Comparison of ENCODE assay signal across 9 mouse cellular contexts in genomic region chr1:81301661-81302060, GRCm38 (mm10).
DNase-seq lines count a peak whose midpoint lies in the region; ATAC-seq lines count a peak whose summit lies in the region.
"Had no signal": no experiment of that assay in that cellular context is flagged by ENCODE, and none has a peak within 500 bp of the region (broad histone marks: within the 10 kb centered on the region; RNA-seq: fewer than 3 reads in every experiment).

No protein-coding gene starts in this region.

- H3K27me3 ChIP-seq in limb, embryonic 10.5 days (ENCODE audit: low read depth, poor library complexity, severe bottlenecking), result no peaks in the 10 kb centered on the region
- H3K27me3 ChIP-seq: limb, embryonic 15.5 days had no signal

- no peak overlapping the region for H3K27ac ChIP-seq in limb, embryonic 10.5 days
- H3K27ac ChIP-seq: limb, embryonic 15.5 days had no signal

- H3K9me3 ChIP-seq in limb, embryonic 10.5 days (replicated peaks), result no peaks in the 10 kb centered on the region
- H3K9me3 ChIP-seq: limb, embryonic 15.5 days had no signal

- DNase-seq in CD4-positive, CD25-positive, alpha-beta regulatory T cell, adult 2 months (ENCODE audit: low read depth, low spot score), result peak; percentile 45
- DNase-seq in testis, postnatal 10 days (ENCODE audit: low spot score), result peak; percentile 48
- no peak for DNase-seq in testis, postnatal 14 days (ENCODE audit: low spot score)
- peak; percentile 37 to 88 for DNase-seq in frontal cortex, adult 2 months (ENCODE audit: extremely low spot score in 1 of 2, low spot score in 1 of 2)
- DNase-seq in limb, embryonic 10.5 days (ENCODE audit: low spot score), result peak; percentile 37
- peak; percentile 28 for DNase-seq in right cerebral cortex, postnatal 25 days
- DNase-seq in urinary bladder, adult 18-20 months (ENCODE audit: low spot score in 2 of 2), result no peak

- ATAC-seq in CD4-positive, CD25-positive, alpha-beta regulatory T cell, adult 4 months, result no peak

- no peaks in the 10 kb centered on the region for H3K36me3 ChIP-seq in limb, embryonic 10.5 days
- H3K36me3 ChIP-seq: limb, embryonic 15.5 days had no signal

- 4% methylated on average over 2 of the region's 2 CpGs for WGBS in limb, embryonic 10.5 days

- H3K4me1 ChIP-seq in limb, embryonic 10.5 days, result no peaks in the 10 kb centered on the region
- H3K4me1 ChIP-seq: limb, embryonic 15.5 days had no signal

- no peak overlapping the region for H3K4me3 ChIP-seq in limb, embryonic 10.5 days
- H3K4me3 ChIP-seq: limb, embryonic 15.5 days had no signal

Comparison
In these comparisons a context has a peak if more than half of its experiments do, and no peak if none do; other contexts are left out.
1. DNase-seq: peak in CD4-positive, CD25-positive, alpha-beta regulatory T cell, adult 2 months (single experiment), testis, postnatal 10 days (single experiment), frontal cortex, adult 2 months (2 of 2), limb, embryonic 10.5 days (single experiment) and right cerebral cortex, postnatal 25 days (single experiment); none in testis, postnatal 14 days (single experiment) and urinary bladder, adult 18-20 months (0 of 2).